ENCODE assay signal across 15 mouse cellular contexts in genomic region chr4:83742806-83743460, GRCm38 (mm10).
DNase-seq lines count a peak whose midpoint lies in the region; ATAC-seq and TF ChIP-seq lines count a peak whose summit lies in the region.
"Had no signal": no experiment of that assay in that cellular context is flagged by ENCODE, and none has a peak within 500 bp of the region (broad histone marks: within the 10 kb centered on the region; RNA-seq: fewer than 3 reads in every experiment).

No protein-coding gene starts in this region.

- no peaks in the 10 kb centered on the region for H3K36me3 ChIP-seq in intestine, embryonic 14.5 days (ENCODE audit: control insufficient read depth, insufficient read depth, low read length)
- no peaks in the 10 kb centered on the region for H3K36me3 ChIP-seq in intestine, embryonic 16.5 days (ENCODE audit: control insufficient read depth, insufficient read depth, low read length)
- H3K36me3 ChIP-seq in hindbrain, embryonic 15.5 days: no peaks in the 10 kb centered on the region
- no peaks in the 10 kb centered on the region for H3K36me3 ChIP-seq in midbrain, postnatal 0 days (ENCODE audit: insufficient read depth, low read length)
- H3K36me3 ChIP-seq: embryonic facial prominence, embryonic 15.5 days had no signal

- H3K4me2 ChIP-seq in intestine, embryonic 14.5 days (ENCODE audit: low read length): peak overlapping the region; percentile 26
- H3K4me2 ChIP-seq in intestine, embryonic 16.5 days (ENCODE audit: low read depth, low read length): no peak overlapping the region
- H3K4me2 ChIP-seq in hindbrain, embryonic 15.5 days: peak overlapping the region; percentile 50
- peak overlapping the region; percentile 38 for H3K4me2 ChIP-seq in midbrain, postnatal 0 days (ENCODE audit: low read depth, low read length, poor library complexity, severe bottlenecking)
- H3K4me2 ChIP-seq: embryonic facial prominence, embryonic 15.5 days had no signal

- H3K4me1 ChIP-seq in intestine, embryonic 14.5 days (replicated peaks; ENCODE audit: control insufficient read depth, insufficient read depth, low read length): no peaks in the 10 kb centered on the region
- H3K4me1 ChIP-seq in intestine, embryonic 16.5 days (ENCODE audit: control insufficient read depth, insufficient read depth, low read length): no peaks in the 10 kb centered on the region
- peaks cover 6% of the 10 kb centered on the region for H3K4me1 ChIP-seq in hindbrain, embryonic 15.5 days (replicated peaks)
- no peaks in the 10 kb centered on the region; the same call in 1 of the 2 replicates for H3K4me1 ChIP-seq in midbrain, postnatal 0 days (ENCODE audit: insufficient read depth, low read length)
- H3K4me1 ChIP-seq in lung, adult 2 months (ENCODE audit: control insufficient read depth, insufficient read depth, low read length): no peaks in the 10 kb centered on the region
- H3K4me1 ChIP-seq: embryonic facial prominence, embryonic 15.5 days had no signal

- no peak for TF ChIP-seq POLR2A in lung, adult 2 months (IDR thresholded peaks at IDR 0.05; ENCODE audit: borderline replicate concordance, extremely low read depth, low read depth, low read length)

- H3K9me3 ChIP-seq in intestine, embryonic 14.5 days (ENCODE audit: control insufficient read depth, low read length): no peaks in the 10 kb centered on the region
- H3K9me3 ChIP-seq in intestine, embryonic 16.5 days (ENCODE audit: control insufficient read depth, low read length): no peaks in the 10 kb centered on the region
- no peaks in the 10 kb centered on the region for H3K9me3 ChIP-seq in hindbrain, embryonic 15.5 days
- no peaks in the 10 kb centered on the region for H3K9me3 ChIP-seq in midbrain, postnatal 0 days (ENCODE audit: low read length)
- H3K9me3 ChIP-seq: embryonic facial prominence, embryonic 15.5 days had no signal

- H3K4me3 ChIP-seq in intestine, embryonic 14.5 days (ENCODE audit: low read depth, low read length): no peak overlapping the region
- H3K4me3 ChIP-seq in intestine, embryonic 16.5 days (ENCODE audit: low read length): no peak overlapping the region
- peak overlapping the region; percentile 19 for H3K4me3 ChIP-seq in hindbrain, embryonic 15.5 days
- no peak overlapping the region for H3K4me3 ChIP-seq in midbrain, postnatal 0 days (ENCODE audit: low read depth, low read length)
- no peak overlapping the region for H3K4me3 ChIP-seq in lung, adult 2 months (replicated peaks; ENCODE audit: extremely low read depth, low read depth, low read length)
- H3K4me3 ChIP-seq: embryonic facial prominence, embryonic 15.5 days had no signal

- ATAC-seq in intestine, embryonic 14.5 days (replicated peaks; ENCODE audit: low FRiP score, low TSS enrichment, low read depth): no peak
- ATAC-seq in intestine, embryonic 16.5 days: no peak
- ATAC-seq in hindbrain, embryonic 15.5 days (ENCODE audit: low FRiP score, low read depth): peak; percentile 63; the same call in 1 of the 2 replicates
- ATAC-seq in midbrain, postnatal 0 days (ENCODE audit: low FRiP score): no peak

- no peak for TF ChIP-seq CTCF in midbrain, postnatal 0 days (IDR thresholded peaks at IDR 0.05)
- no peak for TF ChIP-seq CTCF in lung, adult 2 months (IDR thresholded peaks at IDR 0.05; ENCODE audit: insufficient read depth, low read length)

- no peak overlapping the region for H3K27ac ChIP-seq in intestine, embryonic 14.5 days (ENCODE audit: low read depth)
- H3K27ac ChIP-seq in intestine, embryonic 16.5 days (ENCODE audit: low read length): no peak overlapping the region
- H3K27ac ChIP-seq in hindbrain, embryonic 15.5 days (replicated peaks): no peak overlapping the region
- H3K27ac ChIP-seq in midbrain, postnatal 0 days (ENCODE audit: low read depth, low read length): no peak overlapping the region
- H3K27ac ChIP-seq: embryonic facial prominence, embryonic 15.5 days; macrophage had no signal

- no peak for DNase-seq in intestine, embryonic 14.5 days (ENCODE audit: low spot score)
- peak; percentile 37 for DNase-seq in embryo, embryonic 11 days
- DNase-seq in midbrain, postnatal 0 days (ENCODE audit: low spot score): peak; percentile 15
- no peak for DNase-seq in heart, adult 11 months
- DNase-seq in left cerebral cortex, adult 8-10 months (ENCODE audit: low spot score in 2 of 2): no peak
- no peak for DNase-seq in lung, adult 2 months
- DNase-seq: cerebellum, adult 11-12 months; gastrocnemius, postnatal 10 days; kidney, adult 11 months; liver; spleen, adult 18-20 months had no signal

- no peaks in the 10 kb centered on the region for H3K27me3 ChIP-seq in intestine, embryonic 14.5 days (replicated peaks; ENCODE audit: control insufficient read depth, insufficient read depth, low read length)
- H3K27me3 ChIP-seq in intestine, embryonic 16.5 days (replicated peaks; ENCODE audit: control insufficient read depth, insufficient read depth, low read length): no peaks in the 10 kb centered on the region
- no peaks in the 10 kb centered on the region for H3K27me3 ChIP-seq in hindbrain, embryonic 15.5 days
- H3K27me3 ChIP-seq in midbrain, postnatal 0 days (ENCODE audit: insufficient read depth, low read length): no peaks in the 10 kb centered on the region
- H3K27me3 ChIP-seq: embryonic facial prominence, embryonic 15.5 days had no signal

- WGBS in intestine, embryonic 14.5 days: 27% methylated on average over 12 of the region's 12 CpGs
- WGBS in intestine, embryonic 16.5 days: 38% methylated on average over 12 of the region's 12 CpGs
- WGBS in hindbrain, embryonic 15.5 days: 23% methylated on average over 12 of the region's 12 CpGs
- WGBS in midbrain, postnatal 0 days: 18% methylated on average over 12 of the region's 12 CpGs
- 67% methylated on average over 12 of the region's 12 CpGs for WGBS in lung, adult 2 months

- H3K9ac ChIP-seq in intestine, embryonic 14.5 days (ENCODE audit: low read length): no peak overlapping the region
- H3K9ac ChIP-seq in intestine, embryonic 16.5 days (ENCODE audit: low read depth, low read length): no peak overlapping the region
- H3K9ac ChIP-seq in hindbrain, embryonic 15.5 days: no peak overlapping the region
- H3K9ac ChIP-seq in midbrain, postnatal 0 days (replicated peaks; ENCODE audit: low read length, poor library complexity, severe bottlenecking): no peak overlapping the region
- H3K9ac ChIP-seq: embryonic facial prominence, embryonic 15.5 days had no signal

Comparison
In these comparisons a context has a peak if more than half of its experiments do, and no peak if none do; other contexts are left out.
1. DNase-seq: peak in embryo, embryonic 11 days (single experiment) and midbrain, postnatal 0 days (single experiment); none in intestine, embryonic 14.5 days (single experiment), heart, adult 11 months (single experiment), left cerebral cortex, adult 8-10 months (0 of 2) and lung, adult 2 months (single experiment).